Mouse (Mus musculus) liver (tissue): ENCODE results near the gene Il17rb.
A peak's percentile ranks its signal among the peaks of the same experiment; 100 is the strongest.

Source experiments
- DNase-seq: peaks from one replicate; pipeline ENCODE4 v3.0.0-alpha.2; 2020; ENCODE audit warnings: mixed read lengths

Il17rb gene

DNA sequence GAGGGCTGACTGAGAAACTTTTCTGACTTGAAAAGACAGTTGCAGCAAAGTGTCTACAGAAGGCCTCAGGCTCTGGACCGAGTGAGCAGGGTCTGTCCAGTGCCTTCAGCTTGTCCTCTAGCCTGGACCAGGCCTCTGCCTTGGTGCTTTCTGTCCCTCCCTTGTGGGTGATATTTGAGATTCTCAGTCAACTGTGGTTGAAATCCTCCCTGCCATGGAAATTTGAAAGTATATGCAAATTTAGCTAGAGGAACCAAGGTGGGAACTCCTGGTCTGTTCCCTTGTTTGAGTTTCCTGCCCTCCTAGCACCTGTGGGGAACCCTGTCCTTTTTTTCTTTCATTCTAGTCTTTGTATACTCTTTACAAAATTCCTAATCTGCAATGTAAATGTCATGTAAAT is 6.3 kb upstream of the Il17rb start:
- no peak for DNase-seq

DNA sequence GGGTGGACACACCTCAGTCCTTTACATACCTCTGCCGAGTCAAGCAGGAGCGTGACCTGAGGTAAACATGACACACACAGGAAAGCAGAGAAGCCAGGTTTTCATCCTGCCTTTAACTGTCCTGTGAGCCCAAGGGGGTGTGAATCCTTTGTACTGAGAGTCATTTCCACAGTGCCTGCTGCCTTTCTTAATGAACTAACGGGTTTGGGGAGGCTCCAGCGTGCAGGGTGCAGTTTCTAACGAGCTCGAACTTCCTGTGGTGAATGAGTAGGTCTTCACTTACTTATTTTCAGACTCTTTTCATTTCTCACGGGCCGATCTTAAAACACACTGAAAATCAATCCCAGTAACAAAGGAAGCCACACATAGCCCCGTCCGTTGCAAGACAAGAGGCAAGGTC is 5.8 kb upstream of the Il17rb start:
- no peak for DNase-seq

DNA sequence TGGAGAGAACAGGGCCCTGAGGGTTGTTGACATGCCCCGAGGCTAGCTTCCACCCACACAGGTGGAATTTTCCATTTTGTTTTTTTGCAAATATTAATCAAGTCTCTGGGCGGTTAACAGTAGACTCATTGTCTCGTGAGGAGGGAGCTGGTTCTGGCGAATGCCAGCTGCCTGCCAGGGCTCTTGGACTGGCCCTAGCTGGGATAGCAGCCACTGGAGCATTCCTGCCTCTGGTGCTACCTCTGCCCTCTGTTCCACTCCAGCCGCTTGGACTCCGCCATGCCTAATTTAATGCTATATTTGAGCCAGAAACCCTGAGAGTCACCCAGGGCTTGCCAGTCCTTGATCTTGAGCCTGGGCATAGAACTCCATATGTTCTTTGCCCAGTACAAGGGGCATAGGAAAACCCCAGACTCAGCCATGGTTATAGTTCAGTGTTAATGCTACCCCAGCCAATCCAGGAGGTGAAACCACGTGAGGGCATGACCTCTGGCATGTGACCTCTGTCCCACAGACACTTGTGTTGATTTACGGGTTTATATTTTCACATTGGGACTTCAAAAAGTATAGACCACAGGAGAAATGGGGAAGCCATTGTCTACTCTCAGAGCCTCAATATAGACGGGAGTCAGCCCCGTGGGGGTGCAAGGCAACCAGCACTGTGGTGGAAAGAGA is 3.3 kb upstream of the Il17rb start:
- DNase-seq: no peak

DNA sequence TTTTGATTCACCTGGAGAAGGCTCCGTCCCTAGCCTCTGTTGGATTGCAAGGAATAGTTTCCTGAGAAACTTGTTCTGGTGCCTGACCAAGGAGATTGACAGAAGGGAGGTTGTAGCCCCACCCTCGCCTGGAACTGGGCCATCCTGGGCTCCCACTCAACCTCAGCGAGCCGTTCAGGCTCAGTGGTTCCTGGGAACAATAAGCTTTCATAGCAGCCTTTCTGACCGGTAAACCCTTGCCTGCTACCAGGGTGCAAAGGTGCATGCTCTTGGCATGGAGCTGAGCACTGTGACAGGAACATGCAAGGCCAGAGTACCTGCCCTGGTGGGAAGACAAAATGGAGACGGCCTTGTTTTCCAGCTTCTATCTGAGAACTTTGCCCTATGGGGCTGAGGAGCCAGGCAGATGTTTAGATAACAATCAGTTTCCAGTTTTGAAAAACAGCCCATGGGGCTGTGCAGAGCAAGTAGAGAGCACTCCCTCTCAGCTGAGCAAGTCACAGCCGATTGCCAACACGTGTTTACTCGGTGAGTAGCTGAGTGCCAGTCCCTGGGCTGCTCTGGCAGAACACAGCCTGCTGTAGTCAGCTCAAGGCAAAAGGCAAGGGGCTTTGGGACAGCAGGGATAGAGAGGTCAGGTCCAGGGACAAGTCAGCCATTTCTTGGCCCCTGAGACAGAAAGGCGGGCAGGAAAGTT is 1.3 kb upstream of the Il17rb start:
- no peak for DNase-seq

DNA sequence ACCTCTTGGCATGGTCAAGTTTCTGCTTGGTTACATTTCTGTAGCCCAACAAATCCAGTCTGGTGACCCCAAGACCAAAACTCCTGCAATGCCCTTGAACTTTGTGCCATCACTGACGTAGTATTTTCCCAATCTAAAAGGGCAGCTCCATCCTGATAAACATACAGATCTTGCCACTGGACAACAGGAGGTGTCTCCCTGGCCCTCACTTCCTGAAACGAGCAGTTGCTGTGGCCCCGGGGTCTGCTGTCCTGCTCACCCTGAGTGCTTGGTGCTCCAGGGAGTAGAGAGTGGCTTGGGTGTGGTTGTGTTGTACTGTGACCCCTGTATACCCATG is 9.3 kb downstream of the Il17rb start:
- DNase-seq: no peak

DNA sequence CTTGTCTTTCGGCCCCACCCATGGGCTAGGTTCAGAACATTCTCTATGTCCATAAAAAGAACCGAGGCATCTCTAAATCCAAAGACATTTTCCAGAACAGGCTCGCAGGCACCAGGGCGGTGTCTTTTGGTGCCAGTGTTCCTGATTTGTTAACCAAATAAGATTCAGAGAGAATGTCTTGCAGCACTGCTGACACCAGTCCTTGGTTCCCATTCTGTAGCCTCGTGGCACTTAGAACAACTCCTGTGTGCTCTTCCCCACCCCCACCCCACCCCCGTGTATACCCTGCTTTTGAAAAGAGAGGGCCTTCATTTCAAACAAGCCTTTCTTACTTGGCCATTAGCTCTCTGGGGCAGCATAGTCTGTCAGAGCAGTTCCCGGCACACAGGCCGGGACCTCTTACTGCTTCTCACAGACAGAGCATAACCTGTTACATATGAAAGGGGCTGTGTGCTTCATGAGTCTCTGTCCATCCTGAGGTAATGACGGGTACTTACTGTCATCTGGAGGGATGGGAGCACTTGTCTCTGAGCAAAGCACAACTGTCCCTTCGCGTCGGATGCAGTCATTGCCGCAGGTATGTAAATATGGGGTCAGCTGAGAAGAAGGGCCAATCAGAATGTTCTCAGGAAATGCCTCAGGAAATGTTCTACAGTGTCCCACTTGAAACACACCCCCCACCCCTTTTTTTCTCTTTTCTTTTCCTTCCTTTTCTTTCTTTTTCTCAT is 9.8 kb downstream of the Il17rb start:
- DNase-seq: no peak

DNA sequence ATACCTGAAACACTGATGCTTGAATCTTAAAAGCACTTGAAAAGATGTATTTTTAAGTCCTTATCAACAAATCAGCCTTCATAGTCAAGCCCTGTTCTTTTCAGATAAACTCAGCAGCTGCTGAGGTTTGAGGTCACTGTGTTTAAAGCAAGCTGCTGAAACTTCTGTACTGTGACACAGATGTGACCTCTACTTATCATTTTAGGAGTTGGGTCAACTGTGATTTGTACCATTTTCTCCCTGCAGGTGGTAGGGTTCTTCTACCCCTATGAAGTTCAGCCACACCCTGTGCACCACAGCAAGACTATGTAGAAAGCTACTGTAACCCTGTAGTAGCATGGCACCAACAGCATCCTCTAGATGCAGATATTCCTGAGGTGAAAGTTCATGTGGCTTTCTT is 11.4 kb downstream of the Il17rb start:
- DNase-seq: no peak

DNA sequence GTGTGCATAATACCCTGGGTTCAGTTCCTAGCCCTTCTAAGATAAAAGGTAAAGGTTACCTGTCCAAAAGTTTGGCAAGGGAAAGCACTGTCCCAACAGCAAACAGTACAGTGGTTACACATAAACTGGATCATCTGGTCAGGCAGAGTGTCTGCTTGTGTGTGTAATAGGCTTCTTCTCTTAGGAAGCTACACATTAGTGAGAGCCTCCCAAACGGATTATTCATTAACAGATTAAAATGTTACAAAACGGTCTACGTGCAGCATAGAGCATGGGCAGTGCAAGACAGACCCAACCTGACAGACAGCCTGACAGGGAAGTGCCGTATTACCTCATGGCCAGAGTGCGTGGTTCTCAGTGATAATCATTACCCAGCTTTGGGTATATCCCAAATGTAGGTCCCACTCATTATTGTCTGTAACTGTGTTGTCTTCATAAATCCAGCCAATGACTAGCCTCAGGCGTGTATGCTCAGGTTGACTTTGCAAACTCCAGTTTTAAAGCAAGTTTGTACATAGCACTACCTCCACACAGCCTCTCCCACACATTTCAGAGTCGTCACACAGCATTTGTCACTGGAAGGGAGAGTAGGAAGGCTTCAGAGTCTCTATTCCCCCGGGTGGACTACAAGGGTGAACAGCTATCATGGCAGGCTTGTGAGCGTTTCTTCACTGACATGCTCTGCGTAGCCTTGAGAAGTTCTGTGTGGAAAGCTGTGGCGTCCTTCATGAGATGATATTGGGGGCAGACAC is 12.5 kb downstream of the Il17rb start:
- DNase-seq: no peak

DNA sequence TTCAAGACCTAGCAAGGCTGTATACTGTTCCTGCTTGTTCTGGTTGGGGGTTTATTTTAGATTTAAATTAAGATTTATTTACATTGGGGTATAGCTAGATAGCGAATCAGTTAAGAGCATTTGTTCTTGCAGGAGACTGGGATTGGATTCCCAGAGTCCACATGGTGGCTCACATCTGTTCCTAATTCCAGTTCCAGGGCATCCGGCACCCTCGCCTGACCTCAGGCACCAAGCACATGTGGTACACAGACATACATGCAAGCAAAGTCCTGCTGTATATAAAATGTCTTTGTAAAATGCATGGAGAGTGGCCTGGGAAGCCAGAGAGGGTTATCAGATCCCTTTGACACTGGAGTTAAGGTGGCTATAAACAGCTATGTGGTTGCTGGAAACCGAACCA is 13.7 kb downstream of the Il17rb start:
- DNase-seq: no peak

DNA sequence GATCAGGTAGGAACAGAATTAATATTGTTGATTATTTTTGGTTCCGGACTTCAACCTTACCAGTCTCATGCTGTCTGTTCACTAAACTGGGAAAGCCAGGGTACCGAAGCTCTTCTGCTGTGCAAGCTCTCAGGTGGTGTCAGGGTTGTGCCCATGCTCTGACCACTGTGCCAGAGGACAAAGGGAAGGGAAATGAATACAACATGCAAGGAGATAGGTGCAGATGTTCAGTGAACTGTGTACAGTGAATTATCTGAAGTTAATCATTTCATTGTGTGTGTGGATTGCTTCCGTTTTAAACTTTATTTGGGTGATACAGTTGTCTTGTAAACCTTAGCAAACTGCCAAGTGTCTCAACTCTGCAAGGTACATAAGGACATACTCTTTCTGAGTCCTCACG is 20.4 kb downstream of the Il17rb start:
- DNase-seq: no peak

DNA sequence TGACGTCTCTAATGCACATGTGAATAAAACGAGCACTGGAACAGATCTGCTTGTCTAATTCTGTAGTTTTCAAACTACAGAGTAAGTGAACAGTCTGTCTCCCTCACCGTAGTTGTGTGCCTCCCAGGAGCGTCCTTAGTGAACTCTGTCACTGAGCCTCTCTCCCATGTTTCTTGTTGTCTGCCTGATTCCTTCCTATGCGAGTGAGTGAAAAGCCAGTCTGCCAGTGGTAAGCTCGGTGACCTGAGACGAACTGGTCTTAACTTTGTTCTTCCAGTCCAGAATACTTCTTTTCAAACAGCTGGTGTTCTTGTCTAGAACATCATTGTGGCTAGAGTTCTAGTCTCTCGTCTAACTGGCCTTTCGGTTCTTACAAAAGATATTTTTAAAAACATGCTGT is 21.0 kb downstream of the Il17rb start:
- no peak for DNase-seq

DNA sequence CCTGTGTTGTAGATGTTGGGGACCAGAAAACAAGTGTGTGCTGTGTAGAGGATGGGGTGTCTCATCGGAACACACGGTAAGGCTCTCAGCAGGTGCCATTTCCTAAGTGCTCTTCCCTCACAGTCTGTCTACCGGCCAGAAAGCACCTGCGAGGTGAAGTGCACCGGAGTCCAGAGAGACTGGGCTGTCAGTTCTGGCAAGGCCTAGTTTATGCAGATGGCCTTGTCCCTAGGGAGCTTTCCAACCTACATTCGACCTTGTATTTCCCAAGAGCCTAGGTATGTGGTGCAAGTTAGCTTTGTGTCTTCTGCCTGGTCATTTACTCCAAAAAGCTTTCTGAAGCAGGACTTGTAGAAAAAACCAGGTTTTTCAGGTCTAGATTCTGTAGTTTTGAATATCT is 21.4 kb downstream of the Il17rb start:
- no peak for DNase-seq

DNA sequence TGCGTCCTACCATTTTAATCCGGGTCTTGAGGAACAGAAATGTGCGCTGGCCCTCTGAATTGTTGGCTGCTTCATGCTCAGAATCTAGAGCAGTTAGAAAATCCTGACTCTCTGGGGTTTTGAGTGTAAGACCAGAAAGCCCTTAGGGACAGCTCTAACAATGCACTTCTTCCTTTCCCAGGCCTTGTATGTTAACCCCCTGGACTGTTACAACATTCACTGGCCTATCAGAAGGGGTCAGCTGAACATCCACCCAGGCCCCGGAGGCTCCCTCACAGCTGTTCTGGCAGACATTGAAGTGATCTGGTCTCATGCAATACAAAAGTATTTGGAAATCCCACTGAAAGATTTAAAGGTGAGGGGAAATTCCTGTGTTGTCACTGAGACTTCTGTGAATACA is 22.6 kb downstream of the Il17rb start:
- DNase-seq: no peak

DNA sequence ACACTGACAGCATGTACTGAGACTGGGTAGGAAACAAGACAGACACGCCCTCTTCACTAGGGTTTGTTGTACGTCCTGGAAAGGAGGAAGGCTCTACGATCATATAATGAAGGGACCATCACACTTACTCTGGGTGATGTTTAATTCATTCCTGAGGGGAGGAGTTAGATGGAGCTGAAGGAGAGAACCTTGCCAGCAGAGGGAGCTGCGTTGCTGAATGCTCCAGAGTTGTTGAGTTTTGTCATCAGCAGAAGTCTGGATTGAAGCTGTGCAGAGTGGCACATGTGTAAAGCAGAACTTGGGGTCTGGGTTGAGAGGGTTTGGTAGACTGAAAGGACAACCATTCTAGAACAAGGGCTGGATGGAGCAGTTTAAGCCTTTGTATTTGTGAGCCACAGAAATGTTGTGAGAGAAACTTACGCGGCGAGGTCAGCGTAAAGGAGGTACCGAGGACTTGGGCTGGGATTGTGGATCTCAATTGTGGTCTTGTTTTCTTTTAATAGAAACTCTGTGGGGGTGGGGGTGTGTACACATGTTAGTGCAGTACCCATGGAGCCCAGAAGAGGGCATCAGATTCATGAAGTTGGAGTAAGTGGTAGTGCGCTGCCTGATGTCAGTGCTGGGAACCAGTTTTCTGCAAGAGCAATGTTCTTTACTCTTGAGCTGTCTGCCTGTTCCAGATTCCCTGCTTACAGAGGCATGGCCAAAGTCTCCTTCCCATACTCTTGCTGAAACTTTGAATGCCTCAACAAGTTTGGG is 28.1 kb downstream of the Il17rb start:
- DNase-seq: peak; percentile 27

DNA sequence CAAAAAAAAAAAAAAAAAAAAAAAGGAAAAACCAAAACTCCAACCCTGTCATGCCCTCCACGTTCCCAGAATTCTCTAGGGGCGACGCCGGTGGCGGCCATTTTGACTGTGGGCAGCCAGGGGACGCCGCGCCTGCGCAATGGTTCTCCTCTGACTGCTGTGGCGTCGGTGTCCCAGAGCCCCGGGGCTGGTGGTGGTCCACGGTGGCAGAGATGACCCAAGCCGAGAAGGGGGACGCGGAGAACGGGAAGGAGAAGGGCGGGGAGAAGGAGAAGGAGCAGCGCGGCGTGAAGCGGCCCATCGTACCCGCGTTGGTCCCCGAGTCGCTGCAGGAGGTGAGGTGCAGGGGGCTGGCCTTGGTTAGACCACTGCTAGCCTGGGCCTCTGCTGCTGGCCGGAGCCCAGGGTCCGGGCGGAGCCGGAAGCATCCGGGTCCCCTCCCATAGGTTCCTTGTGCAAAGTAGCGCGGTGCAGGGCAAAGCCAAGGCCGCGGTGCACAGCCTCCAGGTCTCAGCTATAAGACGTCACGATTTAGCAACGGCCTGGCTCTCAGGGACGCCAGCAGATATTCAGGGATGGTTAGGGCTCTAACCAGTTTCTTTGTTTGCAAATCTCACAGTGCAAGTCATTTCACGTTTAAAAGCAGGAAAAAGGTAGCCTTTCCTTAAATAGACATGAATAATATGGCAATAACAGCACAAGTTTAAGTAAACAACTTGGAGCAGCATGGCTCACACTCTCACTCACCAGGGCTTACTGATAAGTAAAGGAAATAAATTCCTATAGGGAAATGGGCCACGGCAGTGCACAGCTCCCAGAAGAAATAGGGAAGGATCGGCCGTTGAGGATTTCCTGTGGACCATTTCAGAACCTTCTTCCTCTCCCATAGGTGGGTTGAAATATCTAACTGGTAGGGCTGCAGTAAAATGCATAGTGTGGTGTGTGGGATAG is 30.2 kb downstream of the Il17rb start, which contains the start of gene Actr8:
TSS of gene Actr8 (plus strand) at position 84 of the 951 bp plus-strand sequence.
- peak; percentile 92 for DNase-seq

DNA sequence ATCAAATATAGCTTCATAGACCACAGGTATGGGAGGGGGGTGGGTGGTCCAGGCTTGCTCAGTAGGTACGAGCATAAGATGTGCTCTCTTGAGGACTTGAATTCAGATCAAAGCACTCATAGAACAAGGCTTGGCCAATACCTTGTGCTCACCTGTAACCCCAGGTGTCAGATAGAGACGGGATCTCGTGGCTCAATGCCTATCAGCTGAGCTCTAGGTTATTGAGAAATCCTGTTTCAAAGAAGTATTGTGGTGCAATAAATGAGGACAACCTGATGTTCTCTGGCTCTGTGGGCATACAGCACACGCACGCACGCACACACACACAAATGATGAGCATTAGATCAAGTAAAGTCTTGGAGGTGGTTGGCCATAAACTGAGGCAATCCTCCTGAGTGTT is 31.8 kb downstream of the Il17rb start:
- DNase-seq: no peak

DNA sequence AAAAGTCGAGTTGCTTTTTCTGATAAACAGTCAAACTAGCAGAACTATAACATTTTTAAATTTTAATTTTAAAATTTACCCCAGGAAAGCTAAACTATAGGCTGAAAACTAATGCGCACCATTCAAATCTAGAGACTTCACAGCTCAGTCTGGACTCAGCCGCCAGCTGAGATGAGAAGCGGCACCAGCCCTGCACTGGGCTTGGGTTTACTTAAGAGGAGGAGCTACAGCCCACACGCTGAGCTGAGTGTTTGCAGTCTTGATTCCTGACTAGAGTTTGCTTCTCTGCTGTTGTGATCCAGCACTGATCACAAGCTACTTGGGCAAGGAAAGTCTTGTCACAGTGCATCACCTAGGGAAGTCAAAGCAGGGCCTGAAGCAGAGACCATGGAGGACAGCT is 36.7 kb downstream of the Il17rb start:
- DNase-seq: no peak

DNA sequence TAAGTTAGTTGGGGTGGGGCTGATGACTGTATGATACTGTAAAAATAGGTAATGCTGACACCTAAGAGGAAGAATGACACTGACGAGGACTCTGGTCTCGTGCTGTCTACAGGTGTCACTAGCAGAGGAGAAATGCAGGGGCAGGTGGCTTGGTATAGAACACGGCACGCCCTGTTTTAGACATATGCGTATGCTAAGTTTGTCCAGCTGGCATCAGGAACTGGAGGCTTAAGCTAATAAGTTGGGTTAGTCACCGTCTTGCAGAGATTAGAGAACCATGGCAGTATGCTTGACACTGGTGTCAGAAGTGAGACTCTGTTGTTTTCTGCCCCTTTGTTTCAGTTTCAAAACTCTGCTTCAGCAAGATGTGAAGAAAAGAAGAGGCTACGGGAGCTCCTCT is 37.2 kb downstream of the Il17rb start:
- no peak for DNase-seq

DNA sequence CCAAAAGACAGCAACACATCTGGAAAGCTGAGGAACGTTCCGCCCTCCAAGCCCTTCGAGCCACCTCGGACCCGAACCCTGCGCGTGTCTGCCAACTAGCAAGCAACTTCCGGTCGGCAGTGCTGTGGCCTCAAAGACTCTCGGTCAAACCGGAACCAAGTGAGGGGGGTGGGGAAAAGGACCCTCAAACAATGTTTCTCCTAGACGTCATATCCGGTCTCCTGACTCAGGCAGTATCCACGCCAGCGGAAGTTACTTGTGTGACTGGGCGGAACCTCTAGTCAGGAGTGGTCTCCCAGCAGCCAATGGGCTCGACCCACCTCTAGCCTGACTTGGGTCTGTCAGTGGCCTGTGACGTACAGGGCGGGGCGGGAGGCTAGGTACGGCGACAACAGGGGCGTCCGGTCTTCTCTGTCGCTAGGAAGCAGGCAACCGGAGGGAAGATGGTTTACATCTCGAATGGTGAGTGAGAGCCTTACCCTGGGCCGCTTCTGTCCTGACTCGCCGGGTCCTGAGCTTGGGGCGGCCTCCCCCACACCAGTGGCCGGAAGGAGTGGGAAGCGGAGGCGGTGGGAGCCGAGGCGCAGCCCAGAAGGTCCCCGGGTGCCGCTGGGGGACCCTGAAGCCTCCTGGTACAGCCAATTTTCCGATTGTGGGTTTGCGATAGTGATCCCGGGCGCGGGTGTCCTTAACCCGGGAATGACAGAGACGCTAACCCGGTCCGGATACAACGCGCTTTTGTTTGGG is 40.4 kb downstream of the Il17rb start, which contains the start of gene Selenok:
TSS of gene Selenok (plus strand) at position 234 of the 747 bp plus-strand sequence.
- peak; percentile 96 for DNase-seq

DNA sequence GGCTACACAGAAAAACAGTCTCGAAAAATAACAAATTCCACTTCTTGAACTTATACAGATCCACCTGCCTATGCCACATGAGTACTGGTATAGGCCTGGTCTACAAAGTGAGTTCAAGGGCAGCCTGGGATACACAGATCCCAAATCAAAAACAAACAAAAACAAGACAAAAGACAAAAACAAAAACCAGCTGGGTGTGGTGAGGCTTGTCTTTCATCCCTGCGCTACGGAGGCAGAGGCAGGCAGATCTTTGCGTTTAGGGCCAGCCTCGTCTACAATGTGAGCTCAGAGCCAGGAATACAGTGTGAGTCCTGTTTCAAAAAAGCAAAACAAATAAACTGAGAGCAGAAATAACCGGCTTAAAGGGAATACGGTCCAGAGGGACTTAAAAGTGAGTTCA is 41.1 kb downstream of the Il17rb start:
- no peak for DNase-seq

DNA sequence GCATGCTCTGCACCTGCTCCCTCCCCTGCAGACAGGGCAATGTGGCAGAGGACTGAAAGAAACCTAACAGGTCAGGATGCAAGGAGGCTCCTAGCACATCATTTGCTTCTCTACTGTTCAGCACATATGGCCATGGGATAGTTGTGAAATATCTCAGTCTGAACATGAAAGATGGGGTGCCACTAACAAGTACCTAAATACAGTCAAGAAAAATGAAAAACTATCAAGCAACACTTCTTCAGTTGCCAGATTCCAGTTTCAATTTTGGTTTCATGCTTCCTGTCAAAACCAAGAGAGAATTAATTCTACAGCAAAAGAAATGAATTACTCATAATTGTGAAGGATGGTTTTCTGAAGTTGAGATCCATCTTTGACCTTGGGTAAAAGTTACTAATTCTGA is 51.3 kb downstream of the Il17rb start:
- DNase-seq: no peak
